ENCODE assay signal across 19 mouse cellular contexts in genomic region chr5:112556640-112557039, GRCm38 (mm10). TPM values are rescaled to one million over a fixed set of nuclear protein-coding genes. Genes with fewer than 3 reads are reported as not detected.
"Had no signal": no experiment of that assay in that cellular context is flagged by ENCODE, and none has a peak within 500 bp of the region (broad histone marks: within the 10 kb centered on the region; RNA-seq: fewer than 3 reads in every experiment).

No protein-coding gene starts in this region.

- ATAC-seq: midbrain, embryonic 15.5 days had no signal

- H3K9me3 ChIP-seq: limb, embryonic 13.5 days; liver, embryonic 13.5 days; midbrain, embryonic 12.5 days; midbrain, embryonic 15.5 days; neural tube, embryonic 12.5 days; neural tube, embryonic 15.5 days; stomach, embryonic 15.5 days had no signal

- H3K4me1 ChIP-seq: liver, embryonic 13.5 days; stomach, embryonic 15.5 days had no signal

- H3K9ac ChIP-seq: limb, embryonic 13.5 days; liver, embryonic 13.5 days; midbrain, embryonic 12.5 days; midbrain, embryonic 15.5 days; neural tube, embryonic 12.5 days; neural tube, embryonic 15.5 days; stomach, embryonic 15.5 days had no signal

- H3K27me3 ChIP-seq: midbrain, embryonic 15.5 days; neural tube, embryonic 12.5 days; neural tube, embryonic 15.5 days; stomach, embryonic 15.5 days had no signal

- DNase-seq: kidney, postnatal 25 days; left cerebral cortex, postnatal 4 days; liver, embryonic 13.5 days; lung, adult 2 months; lung, postnatal 14 days; retina, postnatal 1 day; right cerebral cortex, postnatal 25 days; spleen, adult 18-20 months; thymus, postnatal 25 days had no signal

- H3K4me3 ChIP-seq: limb, embryonic 13.5 days; liver, embryonic 13.5 days; midbrain, embryonic 12.5 days; midbrain, embryonic 15.5 days; neural tube, embryonic 12.5 days; neural tube, embryonic 15.5 days; stomach, embryonic 15.5 days had no signal

- H3K4me2 ChIP-seq: limb, embryonic 13.5 days; liver, embryonic 13.5 days; midbrain, embryonic 12.5 days; midbrain, embryonic 15.5 days; neural tube, embryonic 12.5 days; neural tube, embryonic 15.5 days; stomach, embryonic 15.5 days had no signal

- H3K27ac ChIP-seq: kidney, postnatal 0 days; limb, embryonic 13.5 days; liver, embryonic 13.5 days; macrophage; midbrain, embryonic 12.5 days; midbrain, embryonic 15.5 days; neural tube, embryonic 12.5 days; neural tube, embryonic 15.5 days; stomach, embryonic 15.5 days had no signal

- H3K36me3 ChIP-seq: limb, embryonic 13.5 days; liver, embryonic 13.5 days; midbrain, embryonic 12.5 days; neural tube, embryonic 12.5 days; neural tube, embryonic 15.5 days; stomach, embryonic 15.5 days had no signal

RNA-seq across cellular contexts. Expression of gene Sez6l, which starts 20.3 kb away (rescaled TPM):
- total RNA-seq: megakaryocyte, adult 5-6 weeks had no signal
- polyA plus RNA-seq: liver, adult 2 months; macrophage had no signal
